Mouse (Mus musculus): ENCODE data around the gene Slc39a2.

Slc39a2 gene

GRCm38 (mm10) chr14:51932092-51933020 lies 39.7 kb downstream of the Slc39a2 start:
- DNase-seq (ENCODE audit: low read depth) = peak; percentile 7

GRCm38 (mm10) chr14:51939005-51939404 lies 46.3 kb downstream of the Slc39a2 start:
- DNase-seq (ENCODE audit: low read depth) = no peak

GRCm38 (mm10) chr14:51940944-51941560 lies 48.4 kb downstream of the Slc39a2 start:
- DNase-seq (ENCODE audit: low read depth) = no peak

- no peak for DNase-seq (ENCODE audit: low read depth)
Observed at GRCm38 (mm10) chr14:51941577-51941976, 48.9 kb downstream of the Slc39a2 start.

- DNase-seq (ENCODE audit: low read depth) = no peak
Observed at GRCm38 (mm10) chr14:51942236-51942635, 49.5 kb downstream of the Slc39a2 start.

- no peak for DNase-seq (ENCODE audit: low read depth)
Observed at GRCm38 (mm10) chr14:51943336-51943735, 50.6 kb downstream of the Slc39a2 start.

Measured in fibroblast of lung, adult 2 months (primary cell).